Mouse (Mus musculus) heart, postnatal 0 days (tissue): Measurements from ENCODE around the gene Ldlr.

Experiments used
- CTCF ChIP-seq: IDR thresholded peaks from 2 replicates; pipeline ENCODE4 v1.5.1; 2016; ENCODE audit warnings: antibody characterized with exemption, control low read depth, low read depth
- EP300 ChIP-seq: IDR thresholded peaks from 2 replicates; pipeline ENCODE4 v1.6.1; 2016; ENCODE audit warnings: antibody characterized with exemption, low read depth

DNA sequence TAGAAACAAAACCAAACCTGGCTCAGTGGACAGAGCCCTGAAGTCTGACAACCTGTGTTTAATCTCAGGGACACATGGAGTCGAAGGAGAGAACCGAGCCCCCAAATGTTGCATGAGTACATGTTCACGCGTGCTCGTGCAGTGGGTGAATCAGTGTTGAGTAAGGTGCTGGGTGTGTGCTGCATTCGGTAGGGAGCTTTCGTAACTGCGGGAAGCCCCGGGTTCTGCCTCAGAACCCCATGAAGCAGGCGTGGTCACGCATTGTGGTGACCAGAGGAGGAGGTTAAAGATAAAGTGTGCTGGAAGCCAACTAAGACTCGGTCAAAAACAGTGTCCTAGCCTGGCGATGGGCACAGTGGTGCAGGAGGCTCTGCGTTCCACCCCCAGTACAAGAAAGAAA is 17.1 kb downstream of the Ldlr start:
- TF ChIP-seq CTCF, result no peak
- no peak for TF ChIP-seq EP300
